Mouse (Mus musculus) liver, embryonic 13.5 days (tissue): ENCODE results near the gene Gm28051. TPM values are rescaled to one million over a fixed set of nuclear protein-coding genes. Genes with fewer than 3 reads are reported as not detected.
A peak's percentile ranks its signal among the peaks of the same experiment; 100 is the strongest.

ENCODE experiments used
- ATAC-seq: fragments of 200-750 bp; cut with Nextera tagmentation; 2 replicates; pipeline ENCODE4 v1.8.0; 2017; ENCODE audit warnings: low read depth, mild to moderate bottlenecking, moderate number of reproducible peaks, moderate library complexity
- DNase-seq: peaks from one replicate; pipeline ENCODE4 v3.0.0; 2022
- H3K27ac ChIP-seq: fragments of 300-500 bp; sonication (generic); 2 replicates; pipeline ENCODE4 v1.5.1; 2015; ENCODE audit warnings: moderate library complexity, mild to moderate bottlenecking, inconsistent platforms
- H3K27me3 ChIP-seq: fragments of 300-500 bp; sonication (generic); 2 replicates; pipeline ENCODE4 v1.6.1; 2015; ENCODE audit warnings: mild to moderate bottlenecking, inconsistent platforms
- H3K36me3 ChIP-seq: fragments of 300-500 bp; sonication (generic); 2 replicates; pipeline ENCODE4 v1.6.1; 2015; ENCODE audit warnings: mild to moderate bottlenecking, inconsistent platforms
- H3K4me1 ChIP-seq: fragments of 300-500 bp; sonication (generic); replicated peaks from 2 replicates; pipeline ENCODE4 v1.6.1; 2015; ENCODE audit warnings: inconsistent platforms
- H3K4me2 ChIP-seq: fragments of 300-500 bp; sonication (generic); 2 replicates; pipeline ENCODE4 v1.6.1; 2015; ENCODE audit warnings: inconsistent platforms, mild to moderate bottlenecking, moderate library complexity
- H3K4me3 ChIP-seq: fragments of 300-500 bp; sonication (generic); replicated peaks from 2 replicates; pipeline ENCODE4 v1.5.1; 2015; ENCODE audit warnings: mild to moderate bottlenecking, inconsistent platforms
- H3K9ac ChIP-seq: fragments of 300-500 bp; sonication (generic); 2 replicates; pipeline ENCODE4 v1.6.1; 2015; ENCODE audit warnings: mild to moderate bottlenecking, inconsistent platforms
- H3K9me3 ChIP-seq: fragments of 300-500 bp; sonication (generic); replicated peaks from 2 replicates; pipeline ENCODE4 v1.6.1; 2016; ENCODE audit warnings: inconsistent platforms
- WGBS: fragments of 180-500 bp; shearing (Covaris S2); methylation state at CpG from one replicate; pipeline ENCODE4 v1.1.7; 2015; ENCODE audit not compliant: insufficient replicate concordance; 5-methylcytosine and 5-hydroxymethylcytosine counted together
- polyA plus RNA-seq: library from polyadenylated mRNA; unstranded; fragments of >200 nt; fragmentation: Nextera tagmentation; extraction: Ambion mirVana; gene quantifications from 2 replicates; pipeline ENCODE4 v1.2.1, GENCODE M21; 2015

The Gm28051 gene
- polyA plus RNA-seq, 1 experiment from 2014 or later, result not detected

DNA sequence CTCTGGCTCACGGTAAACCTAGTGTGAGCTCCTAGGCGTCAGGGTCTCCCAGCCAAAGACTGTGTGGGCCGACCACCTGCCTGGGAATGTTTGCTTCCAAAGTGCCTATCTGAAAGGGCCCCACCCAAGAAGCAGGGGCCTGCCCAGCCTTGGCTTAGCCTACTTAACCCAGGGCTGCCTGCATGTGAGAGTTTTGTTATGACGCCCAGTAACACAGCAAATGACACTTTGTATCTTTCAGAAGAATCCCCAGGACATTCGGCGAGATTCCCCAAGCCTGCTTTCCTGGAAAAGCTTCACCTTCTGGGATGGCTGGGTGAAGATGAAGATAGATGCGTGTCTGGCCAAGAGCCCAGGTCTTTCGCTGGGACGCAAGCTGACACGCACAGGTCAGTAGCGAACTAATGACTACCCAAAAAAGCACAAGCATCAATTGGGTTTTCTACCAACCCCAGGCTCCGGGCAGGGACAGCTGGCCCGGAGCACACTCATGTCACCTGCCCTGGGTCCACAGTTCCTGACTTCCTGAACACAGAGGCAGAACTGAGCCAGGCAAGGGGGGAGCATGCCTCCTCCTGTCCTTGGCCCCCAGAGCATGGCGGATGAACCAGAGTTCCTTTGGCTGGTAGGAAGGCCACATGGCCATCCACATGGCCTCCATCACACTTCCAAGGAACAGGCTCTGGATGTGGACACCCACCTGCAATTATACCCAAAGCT is 60.8 kb downstream of the Gm28051 start:
- no peak overlapping the region for H3K4me3 ChIP-seq
- no peaks in the 10 kb centered on the region for H3K36me3 ChIP-seq
- no peak overlapping the region for H3K4me2 ChIP-seq
- H3K9ac ChIP-seq, result no peak overlapping the region
- H3K27me3 ChIP-seq, result no peaks in the 10 kb centered on the region
- H3K27ac ChIP-seq, result no peak overlapping the region
- WGBS, result 79% methylated on average over 14 of the region's 14 CpGs
- no peak for DNase-seq
- H3K9me3 ChIP-seq, result no peaks in the 10 kb centered on the region
- no peak for ATAC-seq
- peaks cover 72% of the 10 kb centered on the region for H3K4me1 ChIP-seq

DNA sequence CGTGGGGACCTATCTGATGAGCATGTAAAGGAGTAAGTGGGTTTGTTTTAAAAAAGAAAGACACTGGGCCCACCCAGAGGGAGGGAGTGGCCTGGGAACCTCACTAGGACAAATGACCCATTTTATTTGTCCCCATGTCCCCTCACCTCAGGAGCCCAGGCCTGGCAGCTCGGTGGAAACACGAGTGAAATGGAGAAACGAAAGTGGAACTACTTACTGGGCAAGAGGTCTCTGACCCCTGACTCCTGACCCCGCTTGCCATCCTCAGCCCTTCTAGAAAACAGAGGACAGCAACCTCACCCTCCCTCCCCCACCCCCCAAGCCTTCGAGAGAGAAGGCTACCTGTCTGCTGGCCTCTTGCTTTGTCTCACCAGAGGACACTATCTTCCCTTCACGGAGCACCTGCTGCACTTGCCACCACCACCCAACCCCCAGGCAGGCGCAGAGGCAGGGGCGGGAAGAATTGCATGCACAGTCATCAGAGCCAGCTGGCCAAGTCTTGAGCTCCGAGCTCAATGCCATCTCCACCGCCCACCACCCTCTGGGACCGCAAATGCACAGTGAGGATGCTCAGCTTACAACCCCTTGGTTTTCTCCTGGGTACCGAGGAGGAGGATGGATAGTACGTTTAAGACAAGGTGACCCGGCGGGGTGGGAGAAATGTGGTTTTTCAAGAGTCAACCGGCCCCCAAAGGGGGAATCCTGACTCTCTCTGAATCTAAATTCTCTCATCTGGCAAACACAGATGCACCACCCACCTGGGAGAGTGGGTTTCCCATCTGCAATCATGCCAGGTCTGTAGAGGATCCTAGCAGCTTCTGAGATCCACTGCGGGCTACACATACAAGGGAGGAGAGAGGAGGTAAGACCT is 62.0 kb downstream of the Gm28051 start:
- Histone ChIP-seq H3K9me3 (no peaks in the 10 kb centered on the region), H3K27ac (no peak overlapping the region), H3K27me3 (no peaks in the 10 kb centered on the region), H3K36me3 (no peaks in the 10 kb centered on the region), H3K4me3 (no peak overlapping the region), H3K4me2 (no peak overlapping the region), H3K4me1 (peaks cover 73% of the 10 kb centered on the region), H3K9ac (no peak overlapping the region)
- 62% methylated on average over 18 of the region's 18 CpGs for WGBS
- DNase-seq (no peak), ATAC-seq (no peak)

DNA sequence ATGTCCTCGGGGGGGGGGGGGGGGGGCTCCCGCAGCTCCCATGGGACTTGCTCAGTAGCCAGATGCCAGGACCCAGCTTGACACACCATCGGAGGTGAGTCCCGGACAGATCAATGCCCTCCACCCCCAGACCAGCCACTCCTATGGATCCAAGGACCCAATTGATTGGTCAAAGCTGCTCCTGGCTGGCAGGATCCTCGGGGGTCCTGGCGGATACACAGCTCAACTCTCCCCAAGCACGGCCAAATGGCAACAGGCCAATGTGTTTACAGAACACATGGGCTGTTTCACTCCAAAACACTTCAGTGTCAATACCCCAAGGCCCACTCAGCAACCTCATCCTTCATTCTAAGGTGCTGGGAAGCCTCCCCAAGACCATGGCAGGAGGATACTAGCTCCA is 65.8 kb downstream of the Gm28051 start:
- H3K4me2 ChIP-seq, result 0 out of 2 replicates have a peak overlapping the region, but pooled peaks have one; percentile 8
- no peaks in the 10 kb centered on the region for H3K9me3 ChIP-seq
- peaks cover 54% of the 10 kb centered on the region for H3K4me1 ChIP-seq
- DNase-seq, result no peak
- no peak overlapping the region for H3K4me3 ChIP-seq
- WGBS, result 71% methylated on average over 7 of the region's 7 CpGs
- H3K36me3 ChIP-seq, result no peaks in the 10 kb centered on the region
- no peak overlapping the region for H3K27ac ChIP-seq
- H3K9ac ChIP-seq, result no peak overlapping the region
- no peaks in the 10 kb centered on the region for H3K27me3 ChIP-seq
- ATAC-seq, result no peak

DNA sequence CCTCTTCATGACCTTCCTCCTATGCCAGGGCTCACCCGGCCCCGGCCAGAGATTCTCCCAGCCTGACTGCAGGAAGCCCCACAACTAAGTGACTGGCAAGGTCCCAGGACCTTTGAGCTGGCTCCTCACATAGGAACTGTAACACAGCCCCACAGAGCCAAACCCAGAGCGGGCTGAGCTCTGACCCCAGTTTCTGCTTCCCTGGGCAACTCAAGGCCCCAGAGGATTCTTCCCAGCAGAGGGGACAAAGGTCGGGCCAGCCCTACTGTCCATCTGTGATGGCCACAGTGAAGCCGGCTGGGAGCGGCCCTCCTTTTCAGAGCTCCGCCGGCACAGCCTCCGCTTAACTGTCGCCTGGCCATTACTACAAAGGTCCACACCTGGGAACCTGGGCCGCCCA is 66.4 kb downstream of the Gm28051 start:
- WGBS, result 77% methylated on average over 11 of the region's 11 CpGs
- Histone ChIP-seq H3K9ac (no peak overlapping the region), H3K36me3 (no peaks in the 10 kb centered on the region), H3K27ac (peak overlapping the region; percentile 13; the same call in 1 of the 2 replicates), H3K4me1 (peaks cover 53% of the 10 kb centered on the region), H3K4me2 (peak overlapping the region; percentile 8; the same call in 1 of the 2 replicates), H3K9me3 (no peaks in the 10 kb centered on the region), H3K4me3 (no peak overlapping the region), H3K27me3 (no peaks in the 10 kb centered on the region)
- ATAC-seq, result 0 out of 2 replicates have a peak, but pooled peaks have one; percentile 14
- DNase-seq, result no peak

DNA sequence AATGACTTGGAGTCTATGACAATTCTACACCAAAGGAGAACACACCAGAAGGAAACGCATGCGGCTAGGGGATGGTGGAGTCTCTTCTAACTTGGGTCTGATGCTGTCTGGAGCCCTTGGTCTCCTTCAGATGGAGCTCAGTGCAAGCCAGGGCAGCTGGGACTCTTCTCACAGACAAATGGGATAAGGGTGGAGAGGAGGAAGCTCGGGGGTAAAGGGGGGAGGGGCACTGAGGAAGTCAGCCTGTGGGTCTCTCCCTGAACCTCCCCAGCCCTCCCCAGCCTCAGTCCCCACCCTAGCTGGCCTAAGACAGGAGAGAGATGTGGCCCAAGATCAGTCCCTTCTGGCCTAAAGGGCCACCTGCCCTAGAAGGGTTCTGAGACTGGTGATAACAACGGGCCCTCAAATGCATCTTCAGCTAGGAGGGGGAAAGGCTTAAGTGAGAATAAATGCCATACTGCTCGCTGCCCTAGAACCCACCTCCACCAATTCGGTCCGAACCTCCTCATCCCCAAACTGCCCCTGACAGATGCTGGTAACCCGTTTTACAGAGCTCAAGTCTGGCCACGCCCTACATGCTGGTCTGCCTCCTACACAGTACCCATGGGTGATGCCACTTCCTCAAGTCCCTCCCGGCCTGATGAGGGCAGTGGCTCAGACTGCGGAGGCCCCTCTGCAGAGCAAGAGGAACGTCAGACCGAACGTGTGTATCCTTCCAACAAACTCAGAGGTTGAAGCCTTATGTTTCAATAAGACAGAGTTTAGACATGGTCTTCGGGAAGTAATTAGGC is 67.6 kb downstream of the Gm28051 start:
- Histone ChIP-seq H3K9me3 (no peaks in the 10 kb centered on the region), H3K9ac (no peak overlapping the region), H3K27me3 (no peaks in the 10 kb centered on the region), H3K36me3 (no peaks in the 10 kb centered on the region), H3K27ac (no peak overlapping the region), H3K4me1 (peaks cover 51% of the 10 kb centered on the region), H3K4me2 (no peak overlapping the region), H3K4me3 (no peak overlapping the region)
- DNase-seq, result no peak
- peak; percentile 34; the same call in 1 of the 2 replicates for ATAC-seq
- 42% methylated on average over 15 of the region's 15 CpGs for WGBS

DNA sequence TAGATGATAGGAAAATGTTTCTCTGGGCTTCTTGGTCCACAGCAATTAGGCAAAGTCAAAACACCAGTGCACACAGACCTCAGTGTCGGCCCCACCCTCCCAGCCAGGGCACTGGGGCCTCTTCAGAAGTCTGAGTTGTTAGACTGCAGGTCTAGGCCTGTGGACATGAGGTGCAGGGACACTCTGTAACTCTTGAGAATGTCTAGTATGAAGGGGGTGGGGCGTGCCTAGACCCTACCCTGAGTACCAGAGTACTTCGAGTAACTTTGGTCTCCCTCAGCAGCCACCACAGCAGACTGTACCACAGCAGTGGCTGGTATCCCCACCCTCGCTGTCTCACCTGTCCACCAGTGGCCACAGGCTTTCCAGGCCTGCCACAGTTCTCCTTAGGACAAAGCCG is 71.2 kb downstream of the Gm28051 start:
- Histone ChIP-seq H3K4me2 (no peak overlapping the region), H3K9ac (no peak overlapping the region), H3K27me3 (no peaks in the 10 kb centered on the region), H3K36me3 (no peaks in the 10 kb centered on the region), H3K4me3 (no peak overlapping the region), H3K27ac (no peak overlapping the region), H3K4me1 (peaks cover 48% of the 10 kb centered on the region), H3K9me3 (no peaks in the 10 kb centered on the region)
- DNase-seq (no peak), ATAC-seq (no peak)
- 65% methylated on average over 5 of the region's 5 CpGs for WGBS

DNA sequence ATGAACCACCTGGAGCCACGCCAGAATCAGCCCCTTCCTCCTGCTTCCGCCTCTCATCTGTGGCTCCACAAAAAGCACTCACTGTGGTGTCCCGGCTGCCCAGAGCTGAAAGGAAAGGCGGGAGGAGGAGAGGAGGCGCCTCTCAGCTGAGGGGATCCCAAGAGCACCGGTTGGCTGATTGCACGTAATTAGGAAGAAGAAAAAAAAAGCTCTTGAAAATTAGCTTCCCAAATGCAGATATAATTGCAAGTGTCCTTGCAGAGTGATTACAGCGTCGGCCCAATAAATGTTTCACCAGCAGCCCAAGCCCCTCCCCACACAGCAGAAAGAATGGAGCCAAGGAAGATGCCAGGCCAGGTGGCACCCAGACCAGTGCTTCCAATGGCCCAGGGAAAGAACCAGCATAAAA is 72.0 kb downstream of the Gm28051 start:
- H3K27me3 ChIP-seq, result no peaks in the 10 kb centered on the region
- no peak overlapping the region for H3K27ac ChIP-seq
- no peak overlapping the region for H3K4me3 ChIP-seq
- ATAC-seq, result no peak
- no peak overlapping the region for H3K9ac ChIP-seq
- 67% methylated on average over 9 of the region's 9 CpGs for WGBS
- H3K4me2 ChIP-seq, result no peak overlapping the region
- no peaks in the 10 kb centered on the region for H3K9me3 ChIP-seq
- H3K4me1 ChIP-seq, result peaks cover 42% of the 10 kb centered on the region
- H3K36me3 ChIP-seq, result no peaks in the 10 kb centered on the region
- DNase-seq, result no peak

DNA sequence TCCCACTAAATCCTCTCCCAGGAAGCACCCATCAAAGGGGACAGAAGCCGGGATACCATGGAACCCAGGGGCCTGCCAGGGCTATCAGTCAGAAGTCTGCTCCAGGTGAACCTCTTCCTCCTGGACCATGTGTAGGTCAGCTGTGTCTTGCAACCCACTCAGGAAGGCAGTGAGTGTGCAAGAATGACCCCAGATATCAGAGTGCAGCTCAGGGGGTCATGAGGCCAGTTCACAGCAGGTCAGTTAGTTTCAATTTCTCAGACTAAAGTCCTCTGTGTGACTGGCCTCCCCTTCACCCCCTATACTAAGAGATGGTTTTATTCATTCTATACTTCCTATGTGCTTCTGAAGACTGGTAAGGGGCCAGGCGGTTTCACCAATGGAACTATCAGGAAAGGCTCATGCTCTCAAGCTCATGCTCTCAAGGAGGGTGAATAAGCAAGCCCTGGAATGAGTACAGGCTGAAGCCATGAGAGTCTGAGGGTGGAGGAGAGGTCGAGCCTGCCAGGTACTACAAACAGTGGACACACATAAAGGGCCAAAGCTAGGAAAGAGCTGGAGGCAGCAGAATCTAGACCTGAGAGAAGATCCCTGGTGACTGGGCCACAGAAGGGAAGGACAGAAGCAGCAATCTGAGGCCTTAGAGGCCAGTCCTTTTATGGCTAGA is 72.7 kb downstream of the Gm28051 start:
- DNase-seq (no peak), ATAC-seq (peak; percentile 17; the same call in 1 of the 2 replicates)
- no peak overlapping the region for H3K27ac ChIP-seq
- no peak overlapping the region for H3K4me2 ChIP-seq
- H3K4me3 ChIP-seq, result no peak overlapping the region
- no peak overlapping the region for H3K9ac ChIP-seq
- no peaks in the 10 kb centered on the region for H3K27me3 ChIP-seq
- peaks cover 35% of the 10 kb centered on the region for H3K4me1 ChIP-seq
- no peaks in the 10 kb centered on the region for H3K9me3 ChIP-seq
- no peaks in the 10 kb centered on the region for H3K36me3 ChIP-seq
- WGBS, result 53% methylated on average over 3 of the region's 3 CpGs

DNA sequence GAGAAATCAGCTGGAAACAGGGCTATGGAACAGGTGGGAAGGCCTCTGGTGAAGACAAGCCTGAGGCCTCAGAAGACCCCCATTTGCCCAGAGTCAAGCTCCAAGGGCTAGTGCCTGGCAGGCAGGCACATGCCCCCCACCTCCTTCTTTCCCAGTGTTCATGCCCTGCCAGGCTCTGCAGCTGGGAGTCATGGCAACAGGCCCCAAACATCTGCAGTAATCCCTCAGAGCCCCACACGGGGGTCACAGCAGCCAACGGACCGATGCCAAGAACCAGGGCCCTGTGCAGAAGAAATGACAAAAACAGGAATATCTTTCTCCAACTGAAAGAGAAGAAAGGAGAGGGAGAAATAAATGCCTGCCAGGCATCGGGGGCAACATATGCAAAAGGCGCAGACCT is 73.6 kb downstream of the Gm28051 start:
- Histone ChIP-seq H3K36me3 (no peaks in the 10 kb centered on the region), H3K27me3 (no peaks in the 10 kb centered on the region), H3K4me2 (no peak overlapping the region), H3K9ac (no peak overlapping the region), H3K4me1 (peaks cover 32% of the 10 kb centered on the region), H3K9me3 (no peaks in the 10 kb centered on the region), H3K27ac (no peak overlapping the region), H3K4me3 (no peak overlapping the region)
- ATAC-seq (no peak), DNase-seq (no peak)
- WGBS, result 70% methylated on average over 5 of the region's 5 CpGs

DNA sequence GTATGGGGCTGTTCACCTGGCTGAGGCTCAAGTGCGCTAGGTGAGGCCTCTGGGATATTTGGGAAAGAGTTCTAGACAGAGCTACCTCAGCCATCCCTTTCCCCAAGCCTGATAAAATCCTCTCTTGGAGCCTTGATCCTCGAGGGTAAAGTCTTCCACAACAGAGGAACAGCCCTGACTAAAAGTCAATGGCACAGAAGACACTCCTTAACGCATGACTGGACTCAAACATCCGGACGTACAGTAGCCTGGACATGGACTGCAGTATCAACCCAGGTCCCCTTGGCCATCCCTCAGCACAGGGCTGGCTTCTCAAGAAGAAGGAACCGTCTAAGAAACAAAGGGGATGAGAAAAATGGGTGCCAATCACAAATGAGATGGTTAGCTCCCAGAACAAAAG is 74.1 kb downstream of the Gm28051 start:
- Histone ChIP-seq H3K4me1 (peaks cover 32% of the 10 kb centered on the region), H3K4me3 (no peak overlapping the region), H3K27me3 (no peaks in the 10 kb centered on the region), H3K27ac (no peak overlapping the region), H3K9me3 (no peaks in the 10 kb centered on the region), H3K4me2 (no peak overlapping the region), H3K36me3 (no peaks in the 10 kb centered on the region), H3K9ac (no peak overlapping the region)
- no peak for ATAC-seq
- WGBS, result 66% methylated on average over 6 of the region's 6 CpGs
- DNase-seq, result no peak
